Mouse (Mus musculus): ENCODE measurements at regions not wholly inside any gene's neighbourhood (a gene's known extent, or its start where the extent isn't known, plus 50 kb on each side); places are given as distances from the start of the nearest gene placed in this dataset.

DNA sequence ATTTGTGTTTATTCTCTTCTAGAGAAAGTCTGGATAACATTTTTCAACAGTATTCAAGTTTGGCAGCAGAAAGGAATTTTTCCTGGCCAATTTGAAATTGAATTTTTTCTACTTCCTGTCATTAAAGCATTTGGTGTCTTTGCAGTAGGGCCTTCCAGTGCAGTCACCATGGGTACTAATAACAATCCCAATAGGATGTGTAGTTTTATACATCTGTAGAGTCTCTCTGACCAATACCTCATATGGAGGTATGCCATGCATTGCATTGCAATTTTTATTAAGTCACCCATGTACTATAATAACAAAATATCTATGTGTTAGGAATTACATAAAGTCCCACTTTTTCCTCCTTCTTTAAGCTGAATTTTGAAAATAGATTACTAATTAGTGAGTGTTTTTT, 2257.4 kb upstream of the Aga start:
- no peak for DNase-seq

DNA sequence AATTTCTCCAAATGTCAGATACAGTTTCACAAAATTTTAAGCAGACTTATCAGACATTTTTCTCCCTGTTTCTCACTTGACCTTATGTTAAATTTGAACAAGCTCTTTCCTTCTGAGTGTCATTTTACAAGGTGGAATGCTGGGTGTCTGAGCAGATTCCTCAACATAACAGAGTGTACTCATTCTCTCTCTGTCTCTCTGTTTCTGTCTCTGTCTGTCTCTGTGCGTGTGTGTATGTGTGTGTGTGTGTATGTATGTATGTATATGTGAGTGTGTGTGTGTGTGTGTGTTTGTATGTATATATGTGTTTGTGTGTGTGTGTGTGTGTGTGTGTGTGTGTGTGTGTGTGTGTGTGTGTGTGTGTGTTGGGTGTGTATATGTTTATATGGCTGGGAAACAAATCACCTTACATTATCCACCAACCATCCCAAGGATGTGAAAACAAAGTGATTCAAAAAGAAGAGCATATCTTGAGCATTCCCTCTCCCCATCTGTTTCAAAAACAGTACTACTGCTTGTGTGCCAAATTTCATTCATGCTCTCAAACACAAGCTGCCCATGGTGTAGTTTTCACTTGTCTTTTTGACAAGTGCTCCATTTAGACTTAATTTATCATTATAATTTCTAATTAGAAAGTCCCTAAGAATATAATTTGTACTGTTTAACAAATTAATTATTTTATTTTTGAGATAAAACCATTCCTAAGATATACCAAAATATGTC, 2213.1 kb upstream of the Aga start:
- DNase-seq: peak; percentile 2
